Mouse (Mus musculus): ENCODE data around the gene Itga3.
"Not testable (repeated sequence)": the region's sequence is repeated elsewhere in the genome, so short reads cannot be mapped to it uniquely, and the experiment has no call there.

Gene Itga3

DNA sequence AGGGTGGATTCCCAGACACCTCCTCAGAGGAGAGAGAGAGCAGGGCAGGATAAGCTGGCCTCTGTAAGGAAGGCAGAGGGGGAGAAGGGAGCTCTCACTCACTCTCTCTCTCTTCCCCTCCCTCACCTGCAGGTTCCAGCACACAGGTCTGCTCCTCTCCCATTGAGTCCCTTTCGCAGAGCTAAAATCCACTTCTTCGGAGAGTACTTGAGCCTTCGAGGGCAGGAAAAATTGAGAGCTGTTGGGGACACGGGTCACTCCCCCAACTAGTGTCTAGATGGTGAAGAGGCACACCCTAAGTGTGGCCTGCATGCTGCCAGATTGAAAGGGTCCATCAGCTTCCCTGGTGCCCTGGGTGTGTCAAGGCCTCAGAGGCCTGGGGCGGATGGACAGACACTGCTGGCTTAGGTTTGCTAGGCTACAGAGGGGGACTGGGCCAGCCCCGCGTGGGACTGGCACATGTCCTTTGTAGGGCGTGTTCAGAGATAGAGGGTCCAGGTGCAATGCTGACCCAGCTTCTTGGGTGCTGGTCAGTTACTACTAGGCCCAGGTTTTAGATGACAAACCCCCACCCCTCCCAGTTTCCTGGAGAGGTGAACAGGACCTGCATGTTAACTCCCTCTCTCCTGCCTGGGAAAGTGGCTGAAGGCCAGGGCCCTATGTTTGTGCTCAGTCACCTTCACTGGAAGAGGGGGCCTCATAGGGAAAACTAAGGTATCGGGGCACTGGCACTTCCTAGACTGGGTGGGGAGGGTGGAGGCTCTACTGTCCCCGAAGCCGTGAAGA lies 51.2 kb downstream of the Itga3 start:
- no peak for DNase-seq

DNA sequence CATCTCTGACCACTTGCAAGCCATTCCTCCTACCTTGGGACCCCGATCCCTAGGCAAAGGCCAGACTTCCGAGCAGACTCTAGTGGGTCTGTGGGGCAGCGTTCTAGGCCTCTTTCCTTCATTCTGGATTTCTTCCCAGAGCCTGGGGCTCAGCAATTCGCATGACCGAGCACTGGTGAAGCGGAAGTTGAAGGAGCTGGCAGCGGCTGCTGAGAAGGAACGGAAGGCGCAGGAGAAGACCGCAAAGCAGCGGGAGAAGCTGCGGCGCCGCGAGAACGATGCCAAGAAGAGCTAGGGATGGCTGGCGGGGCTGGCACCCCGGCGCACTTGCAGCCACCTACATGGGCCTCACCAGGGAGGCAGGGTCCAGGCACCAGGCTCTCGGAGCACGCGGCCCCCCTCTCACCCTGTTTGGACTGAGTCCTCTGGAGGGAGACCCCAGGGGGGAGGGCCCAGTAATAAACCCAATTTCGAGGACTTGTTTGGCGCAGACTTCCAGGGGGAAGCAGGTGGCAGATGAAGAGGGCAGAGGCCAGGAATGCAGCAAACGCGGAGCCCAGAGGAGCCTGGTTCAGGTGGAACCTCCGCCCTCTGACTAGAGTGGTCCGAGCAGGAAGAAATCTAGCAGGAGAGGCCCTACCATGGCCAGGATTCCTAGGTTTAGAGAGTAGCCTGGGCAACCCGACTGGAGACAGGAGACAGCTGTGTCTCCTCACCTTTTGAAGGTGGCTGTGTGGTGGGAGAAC lies 52.0 kb downstream of the Itga3 start:
- no peak for DNase-seq

DNA sequence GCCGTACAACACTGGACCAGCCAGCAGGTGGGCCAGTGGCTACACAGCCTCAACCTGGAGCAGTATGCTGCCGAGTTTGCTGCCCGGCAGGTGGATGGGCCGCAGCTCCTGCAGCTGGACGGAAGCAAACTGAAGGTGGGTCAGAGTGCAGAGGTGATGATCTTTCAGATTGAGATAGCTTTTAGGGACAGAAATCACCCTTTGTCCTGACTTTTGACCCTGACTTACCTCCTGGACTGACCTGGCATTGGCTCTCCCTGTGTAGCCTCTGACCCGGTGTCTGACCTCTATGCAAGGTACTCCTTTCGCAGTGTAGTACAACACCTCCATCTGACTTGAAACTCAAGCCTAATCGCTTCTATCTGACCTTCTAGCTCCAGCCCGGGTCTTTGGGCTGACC lies 53.1 kb downstream of the Itga3 start:
- no peak for DNase-seq

DNA sequence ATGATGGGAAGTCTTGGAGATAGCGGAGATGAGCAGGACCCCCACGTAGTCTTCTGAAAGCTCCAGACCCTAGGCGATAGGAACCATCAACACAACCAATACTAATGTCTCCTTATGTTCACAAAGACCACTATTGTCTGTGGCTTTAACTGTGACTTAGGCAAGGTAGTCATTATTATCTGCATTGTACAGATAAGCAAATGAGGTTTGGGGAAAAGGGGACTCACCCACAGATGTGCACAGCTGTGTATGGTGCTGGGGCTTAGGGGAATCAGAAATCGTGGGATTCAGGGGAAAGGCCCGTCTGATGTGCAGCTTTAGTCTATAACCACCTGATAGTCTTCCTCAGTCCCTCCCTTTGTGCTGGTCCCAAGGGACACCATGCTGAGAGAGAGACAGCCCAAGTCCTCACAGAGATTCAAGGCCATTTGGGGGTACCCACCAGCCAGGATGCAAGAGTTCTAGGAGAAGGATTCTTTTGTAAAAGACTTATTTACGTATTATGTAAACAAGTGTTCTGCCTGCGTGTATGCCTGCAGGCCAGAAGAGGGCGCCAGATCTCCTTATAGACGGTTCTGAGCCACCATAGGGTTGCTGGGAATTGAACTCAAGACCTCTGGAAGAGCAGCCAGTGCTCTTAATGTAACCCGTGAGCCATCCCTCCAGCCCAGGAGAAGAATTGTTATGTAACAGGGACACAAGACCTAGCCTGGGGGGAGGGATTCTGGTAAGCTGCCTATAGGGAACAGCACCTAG lies 54.2 kb downstream of the Itga3 start:
- no peak for DNase-seq

DNA sequence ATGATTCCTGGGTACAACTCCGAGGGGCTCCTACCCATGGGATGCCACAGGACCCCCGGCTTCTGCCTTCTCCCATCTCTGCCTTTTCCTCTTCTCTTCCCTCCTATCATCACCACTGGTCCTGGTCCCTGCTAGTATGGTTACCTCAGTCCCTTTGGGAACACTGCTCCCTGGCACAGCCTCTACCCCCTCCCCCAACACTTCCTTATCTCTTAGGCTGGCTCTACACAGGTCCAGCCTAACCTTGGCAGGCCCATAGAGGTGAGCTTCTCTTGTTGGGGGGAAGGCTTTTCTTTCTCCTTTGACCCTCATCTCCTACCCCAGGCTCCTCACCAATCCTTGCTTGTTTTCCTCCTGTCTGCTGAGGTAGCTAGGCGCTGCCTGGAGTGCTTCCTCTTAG lies 61.1 kb downstream of the Itga3 start:
- no peak for DNase-seq

DNA sequence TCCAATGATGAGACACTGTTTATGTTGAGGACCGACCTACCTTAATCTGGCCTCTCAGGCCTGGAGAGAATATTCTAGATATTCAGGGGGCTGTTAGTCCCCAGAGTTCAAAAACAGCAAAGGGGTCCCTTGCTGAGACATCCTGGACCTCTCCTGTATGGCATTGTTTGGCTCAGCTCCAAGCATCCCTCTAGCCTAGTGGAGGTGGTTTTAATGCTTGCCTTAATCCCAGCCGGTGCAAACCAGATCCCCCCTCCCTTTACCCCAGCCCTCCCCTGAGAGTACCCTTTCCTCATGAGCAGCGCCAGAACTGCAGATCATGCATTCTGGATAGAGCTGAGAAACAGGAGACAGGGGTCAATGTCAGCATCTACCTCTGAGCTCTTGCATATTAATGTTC lies 64.1 kb downstream of the Itga3 start:
- no peak for DNase-seq

DNA sequence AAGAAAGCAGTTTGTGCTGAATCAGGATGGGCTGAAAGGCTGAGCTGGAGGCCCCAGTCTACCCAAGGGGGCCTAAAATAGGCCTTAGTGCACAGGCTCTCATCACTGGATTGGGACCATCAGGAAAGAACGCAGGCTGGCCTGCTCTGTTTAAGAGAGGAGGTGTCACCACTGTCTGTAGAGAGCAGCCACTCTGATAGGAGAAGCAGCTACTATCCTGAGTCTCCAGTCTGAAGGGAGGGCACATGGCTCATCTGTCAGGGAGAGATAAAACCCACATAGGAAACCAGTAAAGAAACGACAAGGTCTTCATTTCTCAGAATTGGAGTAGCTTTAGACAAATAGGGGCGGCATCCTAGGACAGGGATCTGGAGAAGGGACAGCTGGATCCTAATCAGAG lies 64.5 kb downstream of the Itga3 start:
- DNase-seq, result no peak

DNA sequence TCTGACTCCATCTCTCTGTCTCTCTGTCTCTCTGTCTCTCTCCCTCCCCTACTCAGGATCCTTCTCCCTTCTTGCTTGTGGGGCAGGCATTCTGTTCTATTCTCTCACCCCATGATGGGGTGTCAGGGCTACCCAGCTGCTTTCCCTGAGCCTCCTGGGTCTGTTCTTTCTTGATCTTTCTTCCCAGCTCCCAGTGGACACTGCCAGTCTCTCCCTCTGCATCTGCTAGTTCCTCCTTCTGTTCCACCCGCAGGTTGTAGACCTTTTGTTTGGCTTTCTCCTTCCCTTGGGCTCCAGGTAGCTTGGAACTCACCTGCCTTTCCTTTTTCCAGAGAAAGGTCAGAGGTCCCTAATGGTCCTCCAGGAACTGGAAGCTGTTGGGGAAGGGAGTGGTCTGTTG lies 65.2 kb downstream of the Itga3 start:
- no peak for DNase-seq

DNA sequence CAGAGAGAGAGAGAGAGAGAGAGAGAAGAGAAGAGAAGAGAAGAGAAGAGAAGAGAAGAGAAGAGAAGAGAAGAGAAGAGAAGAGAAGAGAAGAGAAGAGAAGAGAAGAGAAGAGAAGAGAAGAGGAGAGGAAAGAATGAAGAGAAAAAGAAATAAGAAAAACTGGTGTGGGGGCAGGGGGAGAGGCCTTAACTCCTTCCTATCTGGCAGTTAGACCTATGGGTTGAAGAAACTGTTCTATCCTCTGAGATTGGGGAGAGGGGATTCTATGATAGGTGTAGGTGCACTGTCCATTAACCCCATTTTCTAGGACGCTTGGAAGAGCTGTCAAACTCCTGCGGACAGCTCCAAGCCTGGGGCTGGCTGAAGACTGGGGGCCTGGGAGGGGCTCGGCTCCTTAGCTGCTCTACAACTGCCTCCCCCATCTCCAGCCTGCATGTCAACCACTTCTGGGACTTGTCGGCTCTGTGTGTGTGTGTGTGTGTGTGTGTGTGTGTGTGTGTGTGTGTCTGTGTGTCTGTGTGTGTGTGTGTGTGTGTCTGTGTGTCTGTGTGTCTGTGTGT lies 65.7 kb downstream of the Itga3 start:
- not testable (repeated sequence) for DNase-seq

DNA sequence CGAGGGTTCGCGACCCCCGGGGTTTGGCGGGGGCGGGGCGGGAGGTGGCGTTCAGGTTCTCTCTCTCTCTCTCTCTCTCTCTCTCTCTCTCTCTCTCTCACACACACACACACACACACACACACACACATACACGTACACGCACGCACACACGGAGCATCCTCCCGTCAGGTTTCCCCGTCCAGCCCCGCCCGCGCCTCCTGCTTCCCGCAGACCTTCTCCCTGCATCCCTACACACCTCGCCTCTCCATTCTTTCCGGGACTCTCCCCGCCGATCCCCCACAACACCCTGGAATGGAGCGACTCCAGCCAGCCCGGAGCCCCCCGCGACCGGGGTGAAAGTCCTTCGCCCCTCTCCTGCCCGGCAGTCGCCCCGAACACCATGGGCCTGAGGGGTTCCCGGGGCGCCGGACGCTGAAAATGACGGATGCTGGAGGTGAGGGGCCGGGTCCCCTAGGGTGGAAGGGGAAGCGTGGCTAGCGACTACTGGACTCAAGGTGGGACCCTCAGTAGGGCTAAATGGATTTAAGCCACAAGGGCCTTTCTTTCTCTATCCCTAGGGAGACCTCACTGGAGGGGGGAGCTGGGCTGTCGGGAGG lies 66.4 kb downstream of the Itga3 start:
- DNase-seq, result no peak

DNA sequence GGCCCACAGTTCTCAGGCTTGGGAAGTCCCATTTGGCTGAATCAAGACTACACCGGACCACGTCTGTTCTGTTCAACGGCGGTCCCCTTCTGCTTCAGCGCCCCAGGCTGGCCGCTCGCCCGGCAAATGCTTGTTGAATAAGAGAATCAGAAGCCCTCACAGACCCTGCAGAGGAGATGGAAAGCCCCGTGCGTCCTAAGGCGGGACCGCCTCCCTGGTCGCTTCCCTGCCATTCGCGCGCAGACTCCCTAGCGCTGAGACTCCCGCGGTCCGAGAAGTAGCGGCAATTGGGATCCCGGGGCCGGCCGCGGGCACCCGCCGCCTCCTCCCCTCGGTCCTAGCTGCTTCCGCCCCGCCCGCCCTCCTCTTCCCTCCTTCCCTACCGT lies 67.0 kb downstream of the Itga3 start, which contains the start of gene Samd14:
Gene Samd14 (plus strand): TSS at position 251 of the 386 bp plus-strand sequence.
- DNase-seq, result no peak

DNA sequence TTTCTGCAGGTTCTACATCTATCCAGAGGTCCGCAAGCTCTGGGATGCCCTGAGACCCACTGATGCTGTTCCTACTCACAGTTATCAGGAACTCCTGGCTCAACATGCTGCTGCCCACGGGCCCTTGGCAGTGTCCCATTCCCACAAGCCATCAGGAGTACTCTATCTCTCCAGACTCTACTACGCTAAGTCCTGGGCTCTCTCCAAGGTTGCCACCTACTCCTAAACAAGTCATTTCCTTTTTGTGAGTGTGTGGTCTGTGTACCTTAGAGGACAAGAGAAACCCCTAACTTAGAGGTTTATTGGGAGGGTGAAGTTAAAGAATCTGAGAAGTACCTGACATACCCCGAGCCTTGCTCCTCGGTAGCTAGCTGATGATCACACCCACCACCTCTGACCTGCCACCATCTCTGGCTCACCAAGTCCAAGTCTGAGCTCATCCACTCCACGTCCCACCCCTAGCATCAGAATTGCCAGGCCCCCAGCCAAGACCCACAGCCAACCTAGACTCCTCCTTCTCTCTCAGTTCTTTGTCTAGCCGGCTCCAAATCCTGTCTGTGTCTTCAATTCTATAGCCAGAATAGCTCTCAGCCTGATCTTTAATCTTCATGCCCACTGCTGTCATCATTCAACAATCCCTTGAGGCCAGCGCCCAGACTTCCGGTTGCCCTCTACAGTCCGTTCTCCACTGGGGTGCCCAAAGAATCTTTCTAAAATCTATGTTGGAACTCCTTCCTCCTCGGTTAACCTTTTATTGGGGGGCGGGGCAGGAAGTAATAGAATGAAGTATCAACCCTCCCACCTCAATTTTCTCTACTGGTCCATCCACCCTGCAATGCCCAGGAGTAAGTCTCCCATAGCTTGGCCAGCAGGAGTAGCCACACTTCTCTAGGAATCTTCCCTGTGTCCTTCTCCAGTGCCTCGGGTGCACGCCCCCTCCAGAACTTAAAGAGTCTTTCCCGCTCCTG lies 67.7 kb downstream of the Itga3 start:
- DNase-seq, result no peak

DNA sequence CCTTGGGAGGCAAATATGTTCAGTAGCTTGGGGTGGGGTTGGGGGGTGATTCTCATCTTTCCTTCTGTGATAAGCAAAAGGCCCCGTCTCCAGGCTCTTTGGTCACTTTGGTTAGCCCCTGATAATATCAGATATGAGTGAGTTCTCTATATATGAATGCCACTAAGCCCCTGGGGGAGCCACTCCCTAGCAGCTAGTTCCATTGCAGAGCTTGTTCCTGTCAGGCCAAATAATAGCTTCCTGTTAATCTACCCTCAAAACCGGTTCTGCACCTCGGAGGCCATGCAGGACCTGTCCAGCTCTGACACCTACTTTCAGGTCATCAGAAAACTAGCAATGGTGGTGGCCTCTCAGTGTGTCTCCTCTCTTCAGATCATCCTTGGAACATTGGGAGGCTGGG lies 69.2 kb downstream of the Itga3 start:
- DNase-seq, result no peak

DNA sequence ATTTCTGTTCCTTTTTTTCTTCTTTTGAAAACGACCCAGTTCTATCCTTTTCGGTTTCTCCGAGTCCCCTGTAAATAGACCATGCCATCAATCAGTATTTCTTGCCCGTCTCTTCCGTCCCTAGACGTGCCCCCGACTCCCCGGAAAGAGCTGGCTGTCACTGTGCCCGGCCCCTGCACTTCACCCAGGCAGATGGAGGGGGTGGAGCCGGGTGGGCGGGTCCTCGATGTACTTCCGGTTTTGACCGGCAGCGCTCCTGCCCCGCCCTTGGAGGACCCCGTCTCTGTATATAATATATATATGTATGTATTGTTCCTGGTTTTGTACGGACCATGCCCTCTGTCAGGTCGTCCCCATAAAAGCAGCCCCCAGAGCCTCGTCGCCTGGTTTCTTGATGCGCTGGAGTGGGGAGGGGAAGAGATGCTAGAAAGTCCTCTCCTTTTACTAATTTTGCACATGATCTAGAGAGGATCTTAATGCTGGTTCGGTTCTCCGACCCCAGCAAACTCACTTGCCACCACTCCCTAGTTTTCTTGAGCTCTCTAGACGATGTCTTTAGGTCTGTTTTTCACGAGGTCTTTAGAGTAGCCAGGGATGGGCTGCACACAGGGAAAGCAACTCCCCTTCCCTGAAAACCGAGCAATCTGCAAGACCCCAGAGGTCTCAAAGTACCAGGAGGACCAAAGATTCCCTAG lies 69.9 kb downstream of the Itga3 start:
- peak; percentile 90 for DNase-seq

DNA sequence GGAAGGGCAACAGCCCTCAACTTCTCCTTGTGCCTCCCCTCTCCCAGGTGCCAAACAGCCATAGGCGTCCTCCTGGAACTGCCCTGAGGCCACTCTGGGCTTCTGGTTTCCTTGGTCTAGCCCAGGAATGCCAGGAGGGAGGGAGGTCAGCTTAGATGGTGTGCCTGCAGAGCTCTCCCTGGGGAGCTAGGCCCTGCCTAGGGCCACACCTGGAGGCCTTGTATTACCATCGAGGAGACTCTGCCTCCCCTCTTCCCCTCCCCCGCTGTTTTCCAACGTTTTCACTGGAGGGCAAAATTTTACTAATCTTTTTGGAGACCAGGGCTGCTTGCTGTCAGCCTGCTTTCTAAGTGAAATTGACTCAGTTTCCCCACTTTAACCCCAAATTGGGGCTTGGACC lies 70.6 kb downstream of the Itga3 start:
- DNase-seq, result peak; percentile 40

DNA sequence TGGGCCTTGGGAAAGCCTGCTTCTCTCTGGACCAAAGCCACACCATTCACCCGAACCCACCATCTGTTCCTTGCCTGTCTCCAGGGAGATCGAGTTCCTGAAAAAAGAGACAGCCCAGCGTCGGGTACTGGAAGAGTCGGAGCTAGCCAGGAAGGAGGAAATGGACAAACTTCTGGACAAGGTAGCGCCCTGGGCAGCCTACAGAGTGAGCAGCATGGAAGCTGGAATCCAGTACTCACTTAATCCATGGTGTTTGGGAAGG lies 71.7 kb downstream of the Itga3 start:
- DNase-seq, result no peak

DNA sequence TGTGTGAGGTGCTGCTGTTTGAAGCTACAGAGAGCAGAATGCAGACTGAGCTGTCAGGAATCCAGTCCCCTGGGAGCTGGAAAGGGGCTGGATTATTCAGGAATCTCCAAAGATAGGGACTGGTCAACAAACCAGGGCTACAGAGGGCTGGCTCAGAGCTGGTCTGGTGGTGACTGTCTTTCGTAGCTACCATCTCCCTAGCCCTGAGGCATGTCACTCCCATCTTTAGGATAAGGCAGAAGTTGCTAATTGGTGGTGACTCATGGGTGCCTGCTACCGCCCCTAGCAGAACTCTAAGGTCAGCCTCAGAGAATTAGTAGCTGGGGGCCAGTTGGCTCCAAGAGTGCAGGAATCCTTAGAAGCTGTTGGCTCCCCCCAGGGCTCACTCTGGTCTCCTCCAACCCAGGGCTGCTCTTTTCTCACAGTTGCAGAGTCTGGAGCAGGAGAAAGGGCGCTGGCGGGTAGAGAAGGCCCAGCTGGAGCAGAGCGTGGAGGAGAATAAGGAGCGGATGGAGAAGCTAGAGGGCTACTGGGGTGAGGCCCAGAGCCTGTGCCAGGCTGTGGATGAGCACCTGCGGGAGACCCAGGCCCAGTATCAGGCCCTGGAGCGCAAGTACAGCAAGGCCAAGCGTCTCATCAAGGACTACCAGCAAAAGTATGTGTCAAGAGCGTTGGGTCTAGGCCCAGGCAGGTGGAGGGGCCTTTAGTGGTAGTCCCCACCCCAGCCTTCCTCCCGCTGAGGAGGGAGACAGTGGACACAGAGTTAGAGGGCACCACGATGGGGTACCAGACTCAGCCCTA lies 72.3 kb downstream of the Itga3 start:
- DNase-seq, result no peak

DNA sequence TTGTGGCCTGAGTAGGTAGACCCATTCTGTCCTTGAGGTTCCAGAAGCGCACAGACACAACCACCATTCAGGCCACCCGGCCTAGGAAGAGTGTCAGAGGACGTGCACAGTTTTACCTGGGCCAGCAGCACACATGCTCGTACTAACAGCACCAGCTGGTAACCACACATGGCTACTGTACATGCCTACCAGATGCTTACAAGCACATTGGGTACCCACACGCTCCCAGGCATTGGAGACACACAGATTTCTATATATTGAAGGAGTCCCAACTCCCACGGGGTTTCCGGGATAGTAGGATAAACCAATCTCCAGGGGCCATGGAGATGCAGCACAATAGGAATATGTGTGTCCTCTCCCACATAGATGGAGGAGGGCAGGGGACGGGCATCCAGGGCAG lies 73.9 kb downstream of the Itga3 start:
- no peak for DNase-seq

DNA sequence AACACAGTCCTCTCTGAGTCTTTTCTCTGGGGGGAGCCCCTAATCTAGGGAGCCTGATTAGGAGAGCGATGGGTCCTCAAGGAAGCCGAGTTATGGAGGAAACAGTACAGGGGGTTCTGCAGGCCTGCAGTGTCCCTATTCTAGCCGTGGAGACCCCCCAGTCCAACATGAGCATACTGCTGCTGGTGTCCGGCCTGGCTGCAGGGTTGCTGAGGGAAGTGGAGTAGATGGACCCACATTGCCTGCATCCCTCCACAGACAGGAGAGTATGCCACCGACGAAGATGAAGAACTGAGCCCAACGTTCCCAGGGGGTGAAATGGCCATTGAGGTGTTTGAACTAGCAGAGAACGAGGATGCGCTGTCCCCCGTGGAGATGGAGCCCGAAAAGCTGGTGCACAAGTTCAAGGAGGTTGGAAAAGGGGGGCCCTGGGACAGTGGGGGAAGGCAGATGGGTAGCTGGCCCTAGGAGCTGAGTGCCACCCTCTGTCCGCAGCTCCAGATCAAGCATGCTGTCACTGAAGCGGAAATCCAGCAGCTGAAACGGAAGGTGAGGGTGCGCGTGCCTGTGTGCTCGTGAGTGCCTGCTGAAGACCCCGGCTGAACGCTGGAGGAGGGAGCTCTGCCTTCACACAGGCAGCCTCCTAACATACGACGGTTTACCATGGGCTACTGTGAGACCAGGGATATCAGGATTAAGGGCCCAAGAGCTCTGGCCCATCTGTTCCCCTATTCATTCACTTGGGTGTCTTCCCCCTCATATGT lies 74.8 kb downstream of the Itga3 start:
- peak; percentile 25 for DNase-seq

DNA sequence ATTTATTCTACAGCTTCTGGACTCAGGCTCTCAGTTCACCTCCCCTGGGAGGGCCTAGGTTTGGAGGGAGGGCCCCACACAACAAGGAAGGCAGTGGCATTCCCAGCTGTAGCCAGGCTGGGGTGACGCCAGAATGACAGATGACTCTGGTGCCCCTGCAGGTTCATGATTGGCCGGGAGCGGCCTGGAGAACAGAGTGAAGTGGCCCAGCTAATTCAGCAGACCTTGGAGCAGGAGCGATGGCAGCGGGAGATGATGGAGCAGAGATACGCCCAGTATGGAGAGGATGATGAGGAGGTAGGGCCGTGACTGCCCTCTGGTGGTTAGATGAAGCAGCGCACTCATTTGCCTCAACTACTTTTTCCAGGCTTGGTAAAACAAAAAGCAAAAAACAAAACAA lies 75.5 kb downstream of the Itga3 start:
- peak; percentile 79 for DNase-seq

All from thymus, postnatal 14 days (tissue).